Mouse (Mus musculus) heart, embryonic 14.5 days (tissue): ENCODE data around the gene Adra1d. TPM values are rescaled to one million over a fixed set of nuclear protein-coding genes. Genes with fewer than 3 reads are reported as not detected.

ENCODE experiments used
- ATAC-seq: fragments of 200-750 bp; cut with Nextera tagmentation; 2 replicates; pipeline ENCODE4 v1.8.0; 2017; ENCODE audit warnings: low read depth, moderate TSS enrichment; ENCODE audit not compliant: insufficient number of reproducible peaks, insufficient read depth, low FRiP score
- H3K27ac ChIP-seq, 2 experiments: fragments of 200-500 bp in 1 of 2; fragments of 300-500 bp in 1 of 2; sonication (generic) in 1 of 2; replicated peaks in 1 of 2; 2 replicates each; pipeline ENCODE4 v1.5.1; 2012 to 2014; ENCODE audit warnings: low read depth in 2 of 2, low read length in 2 of 2, control low read depth in 1 of 2, mild to moderate bottlenecking in 1 of 2, mixed read lengths in 1 of 2; ENCODE audit not compliant: control insufficient read depth in 1 of 2, insufficient read depth in 1 of 2
- H3K27me3 ChIP-seq: fragments of 300-500 bp; sonication (generic); 2 replicates; pipeline ENCODE4 v1.6.1; 2014; ENCODE audit warnings: mild to moderate bottlenecking, low read length, control low read depth; ENCODE audit not compliant: control insufficient read depth, insufficient read depth
- H3K36me3 ChIP-seq: fragments of 300-500 bp; sonication (generic); 2 replicates; pipeline ENCODE4 v1.6.1; 2014; ENCODE audit warnings: mild to moderate bottlenecking, control low read depth, low read length, mixed read lengths; ENCODE audit not compliant: control insufficient read depth, insufficient read depth
- H3K4me1 ChIP-seq, 2 experiments: fragments of 200-500 bp in 1 of 2; fragments of 300-500 bp in 1 of 2; sonication (generic) in 1 of 2; 2 replicates each; pipeline ENCODE4 v1.6.1; 2012 to 2014; ENCODE audit warnings: low read length in 2 of 2, control low read depth in 1 of 2, mixed read lengths in 1 of 2; ENCODE audit not compliant: control insufficient read depth in 2 of 2, insufficient read depth in 2 of 2
- H3K4me2 ChIP-seq: fragments of 300-500 bp; sonication (generic); 2 replicates; pipeline ENCODE4 v1.6.1; 2014; ENCODE audit warnings: mild to moderate bottlenecking, low read length
- H3K4me3 ChIP-seq, 2 experiments: fragments of 200-500 bp in 1 of 2; fragments of 300-500 bp in 1 of 2; sonication (generic) in 1 of 2; 2 replicates each; pipeline ENCODE4 v1.5.1; 2012 to 2014; ENCODE audit warnings: low read length in 2 of 2, mild to moderate bottlenecking in 2 of 2, control low read depth in 1 of 2, low read depth in 1 of 2, moderate library complexity in 1 of 2; ENCODE audit not compliant: control insufficient read depth in 1 of 2, insufficient read depth in 1 of 2
- H3K9ac ChIP-seq: fragments of 300-500 bp; sonication (generic); 2 replicates; pipeline ENCODE4 v1.6.1; 2014; ENCODE audit warnings: mild to moderate bottlenecking, low read length
- H3K9me3 ChIP-seq: fragments of 300-500 bp; sonication (generic); 2 replicates; pipeline ENCODE4 v1.6.1; 2016; ENCODE audit warnings: low read length, control low read depth; ENCODE audit not compliant: control insufficient read depth
- WGBS: fragments of 180-500 bp; shearing (Covaris S2); extraction: QIAGEN DNeasy Blood & Tissue Kit; methylation state at CpG from one replicate; pipeline ENCODE4 v1.1.7; 2014; 5-methylcytosine and 5-hydroxymethylcytosine counted together
- polyA plus RNA-seq: library from polyadenylated mRNA; unstranded; fragments of >200 nt; fragmentation: Nextera tagmentation; extraction: Ambion mirVana; gene quantifications from 2 replicates; pipeline ENCODE4 v1.2.1, GENCODE M21; 2014

The Adra1d gene
- polyA plus RNA-seq, 1 experiment from 2014 or later, result 1.1 TPM

DNA sequence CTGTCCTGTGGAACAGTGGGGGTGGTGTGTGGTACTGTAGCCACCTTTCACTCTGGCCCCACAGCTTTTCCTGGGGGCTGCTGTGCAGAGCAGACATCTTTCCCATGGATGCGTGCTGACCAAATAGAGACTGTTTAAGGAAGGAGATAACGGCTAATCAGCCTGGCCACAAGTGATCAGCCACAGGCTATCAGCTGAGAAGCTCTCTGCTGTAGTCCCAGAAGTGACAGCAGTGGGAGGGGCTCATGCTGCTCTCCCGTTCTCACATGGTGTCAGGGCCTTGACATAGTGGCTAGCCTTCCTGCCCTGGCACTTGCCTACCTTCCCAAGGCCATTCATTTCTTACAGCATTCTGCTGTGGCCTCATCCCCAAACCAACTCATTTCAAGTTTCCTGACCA lies 43.3 kb downstream of the Adra1d start:
- H3K27ac ChIP-seq, result no peak overlapping the region
- H3K9me3 ChIP-seq, result no peaks in the 10 kb centered on the region
- ATAC-seq, result no peak
- no peak overlapping the region for H3K4me3 ChIP-seq
- peaks cover 45% of the 10 kb centered on the region for H3K36me3 ChIP-seq
- H3K4me1 ChIP-seq, result peaks cover 16 to 28% of the 10 kb centered on the region in 2 experiments
- no peak overlapping the region for H3K4me2 ChIP-seq
- WGBS, result 9% methylated on average over 3 of the region's 3 CpGs
- H3K27me3 ChIP-seq, result no peaks in the 10 kb centered on the region
- no peak overlapping the region for H3K9ac ChIP-seq

DNA sequence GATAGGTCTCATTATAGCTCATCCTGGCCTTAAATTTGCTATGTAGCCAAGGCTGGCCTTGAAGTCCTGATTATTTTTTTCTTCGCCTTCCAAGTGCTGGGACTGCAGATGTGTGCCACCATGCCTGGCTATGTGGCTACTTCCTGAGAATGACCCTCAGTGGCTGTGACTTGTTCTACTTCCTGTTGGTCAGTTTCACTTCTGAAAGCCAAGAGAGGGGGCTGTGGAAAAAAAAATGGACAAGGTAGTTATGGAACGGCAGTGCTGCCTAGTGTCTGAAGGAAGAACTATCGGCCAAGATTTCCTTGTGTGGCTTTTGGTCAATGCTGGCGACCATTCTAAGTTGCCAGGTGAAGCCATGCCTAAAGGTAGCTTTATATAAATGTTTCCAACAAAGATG lies 44.5 kb downstream of the Adra1d start:
- Histone ChIP-seq H3K9ac (no peak overlapping the region), H3K27ac (no peak overlapping the region), H3K4me3 (no peak overlapping the region), H3K4me2 (no peak overlapping the region), H3K4me1 (peaks cover 19 to 36% of the 10 kb centered on the region in 2 experiments), H3K27me3 (no peaks in the 10 kb centered on the region), H3K36me3 (peaks cover 37% of the 10 kb centered on the region), H3K9me3 (no peaks in the 10 kb centered on the region)
- no peak for ATAC-seq
- WGBS, result 85% methylated on average over 4 of the region's 4 CpGs

DNA sequence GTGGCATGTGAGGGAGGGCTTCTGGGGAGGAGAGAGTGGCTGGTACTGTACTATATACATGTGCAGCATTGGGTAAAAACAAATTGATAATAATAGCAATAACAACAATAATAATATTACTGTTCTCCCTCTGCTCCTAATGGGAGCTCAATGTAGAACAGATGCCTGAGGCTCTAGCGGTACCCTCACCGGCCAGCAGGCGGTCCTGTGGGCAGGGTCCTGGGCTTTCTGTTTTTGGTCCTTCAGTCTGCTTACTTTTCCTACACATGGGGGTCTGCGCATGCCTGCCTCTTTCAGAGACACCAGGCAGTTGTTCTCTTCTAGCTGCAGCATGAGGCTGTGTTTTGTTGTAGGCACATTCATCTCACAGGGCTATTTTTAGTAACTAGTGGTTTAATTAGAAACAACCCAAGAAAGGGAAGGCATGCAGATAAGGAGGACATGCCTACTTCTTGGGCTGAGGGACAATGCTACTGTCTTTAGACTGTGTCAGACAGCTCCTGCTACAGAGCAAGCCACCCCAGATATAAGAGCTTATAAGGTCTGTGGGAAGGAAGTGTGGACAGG lies 47.9 kb downstream of the Adra1d start:
- Histone ChIP-seq H3K27ac (peak overlapping the region; percentile 86 to 88), H3K36me3 (peaks cover 13% of the 10 kb centered on the region; the same call in 1 of the 2 replicates), H3K4me1 (peaks cover 23 to 50% of the 10 kb centered on the region in 2 experiments), H3K9ac (peak overlapping the region; percentile 14), H3K9me3 (no peaks in the 10 kb centered on the region), H3K4me3 (0 out of 4 replicates have a peak overlapping the region, but pooled peaks of 1 of the 2 experiments have one; percentile 6), H3K27me3 (no peaks in the 10 kb centered on the region), H3K4me2 (peak overlapping the region; percentile 52)
- WGBS, result 43% methylated on average over 4 of the region's 4 CpGs
- peak; percentile 36; the same call in 1 of the 2 replicates for ATAC-seq

DNA sequence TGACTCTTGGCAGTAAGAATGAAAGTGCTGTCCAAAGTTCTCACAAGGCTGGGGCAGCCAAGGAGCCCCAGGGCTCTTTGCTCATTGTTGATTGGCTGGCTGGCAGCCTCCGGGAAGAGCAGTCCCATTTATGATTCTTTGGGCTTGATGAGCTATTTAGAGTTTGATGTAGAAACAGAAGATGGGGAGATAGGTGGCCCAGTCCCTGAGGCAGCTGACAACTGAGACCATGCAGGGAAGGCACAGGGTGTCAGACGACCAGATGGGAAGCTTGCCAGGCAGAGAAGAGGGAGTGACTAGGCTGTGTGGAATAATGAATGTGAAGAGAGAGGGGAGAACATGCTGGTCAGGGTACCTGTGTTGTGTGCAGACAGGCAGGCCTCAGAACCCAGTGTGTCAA lies 48.6 kb downstream of the Adra1d start:
- H3K4me3 ChIP-seq, result no peak overlapping the region

DNA sequence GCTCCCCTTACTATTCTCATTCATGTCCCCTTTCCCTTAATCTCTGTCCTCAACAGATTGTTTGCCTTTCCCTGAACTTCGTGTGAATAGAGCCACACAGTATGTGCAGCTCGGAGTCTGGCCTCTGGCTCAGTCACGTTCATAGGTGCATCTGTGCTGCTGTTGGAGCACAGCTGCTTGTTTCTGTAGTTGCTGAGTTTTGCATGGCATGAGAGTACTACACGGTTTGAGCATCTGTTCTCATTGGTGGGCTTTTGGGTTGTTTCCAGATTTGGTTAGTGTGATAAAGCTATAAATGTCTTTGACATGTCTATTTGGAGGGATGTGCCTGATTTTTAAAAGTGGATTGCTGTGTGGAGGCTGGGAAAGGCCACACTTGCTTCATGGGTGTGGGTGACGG lies 51.6 kb downstream of the Adra1d start:
- 67% methylated on average over 5 of the region's 5 CpGs for WGBS
- ATAC-seq, result no peak
- Histone ChIP-seq H3K27ac (0 out of 4 replicates have a peak overlapping the region, but pooled peaks of 1 of the 2 experiments have one; percentile 31), H3K36me3 (no peaks in the 10 kb centered on the region), H3K4me1 (peaks cover 22 to 55% of the 10 kb centered on the region in 2 experiments), H3K4me3 (no peak overlapping the region), H3K27me3 (no peaks in the 10 kb centered on the region), H3K9me3 (no peaks in the 10 kb centered on the region), H3K9ac (peak overlapping the region; percentile 62; the same call in 1 of the 2 replicates), H3K4me2 (peak overlapping the region; percentile 64)

More for the DNA sequence above, 48.6 kb downstream of the Adra1d start:
- H3K4me1 ChIP-seq, result peaks cover 20 to 49% of the 10 kb centered on the region in 2 experiments
- 19% methylated on average over 2 of the region's 2 CpGs for WGBS
- peak overlapping the region; percentile 52 for H3K4me2 ChIP-seq
- peak overlapping the region; percentile 14; the same call in 1 of the 2 replicates for H3K9ac ChIP-seq
- peaks cover 13% of the 10 kb centered on the region; the same call in 1 of the 2 replicates for H3K36me3 ChIP-seq
- ATAC-seq, result no peak
- H3K27me3 ChIP-seq, result no peaks in the 10 kb centered on the region
- H3K9me3 ChIP-seq, result no peaks in the 10 kb centered on the region
- peak overlapping the region; percentile 86 to 88 for H3K27ac ChIP-seq

DNA sequence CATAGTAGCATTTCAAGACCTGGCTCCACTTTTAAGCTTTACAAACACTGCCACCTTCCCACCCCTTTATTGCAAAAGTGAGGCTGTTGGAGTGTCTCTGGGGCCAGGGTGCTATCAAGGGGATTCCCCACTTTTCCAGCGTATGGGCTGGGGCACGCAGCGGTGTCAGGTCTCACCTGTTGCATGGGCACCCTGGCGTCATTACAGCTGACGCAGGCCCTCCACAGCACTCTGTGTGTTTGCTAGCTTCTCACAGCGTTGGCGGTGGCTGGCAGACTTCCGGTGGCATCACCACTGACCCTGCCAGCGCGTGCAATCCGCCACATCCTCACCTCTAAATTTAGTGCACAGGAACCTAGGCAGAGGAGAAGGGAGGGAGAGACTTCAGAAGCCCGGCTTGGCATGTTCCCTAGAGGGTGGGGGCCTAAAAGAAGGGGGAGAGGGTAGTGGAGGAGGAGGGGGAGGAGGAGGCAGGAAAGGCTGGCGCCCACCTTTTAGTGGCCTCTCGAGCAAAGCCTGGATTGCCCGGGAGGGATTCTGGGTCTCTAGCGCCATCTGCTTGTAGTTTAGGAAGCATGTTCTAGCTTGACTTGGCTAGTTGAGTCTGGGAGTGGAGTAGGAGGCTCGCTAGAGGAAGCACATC lies 52.3 kb downstream of the Adra1d start:
- H3K36me3 ChIP-seq, result no peaks in the 10 kb centered on the region
- H3K9me3 ChIP-seq, result no peaks in the 10 kb centered on the region
- peak overlapping the region; percentile 62 for H3K9ac ChIP-seq
- ATAC-seq, result peak; percentile 29; the same call in 1 of the 2 replicates
- H3K27me3 ChIP-seq, result no peaks in the 10 kb centered on the region
- H3K4me2 ChIP-seq, result peak overlapping the region; percentile 64
- peaks cover 18 to 49% of the 10 kb centered on the region in 2 experiments for H3K4me1 ChIP-seq
- H3K27ac ChIP-seq, result peak overlapping the region; percentile 53 to 54
- H3K4me3 ChIP-seq, result peak overlapping the region; percentile 24 to 27
- 10% methylated on average over 17 of the region's 17 CpGs for WGBS

DNA sequence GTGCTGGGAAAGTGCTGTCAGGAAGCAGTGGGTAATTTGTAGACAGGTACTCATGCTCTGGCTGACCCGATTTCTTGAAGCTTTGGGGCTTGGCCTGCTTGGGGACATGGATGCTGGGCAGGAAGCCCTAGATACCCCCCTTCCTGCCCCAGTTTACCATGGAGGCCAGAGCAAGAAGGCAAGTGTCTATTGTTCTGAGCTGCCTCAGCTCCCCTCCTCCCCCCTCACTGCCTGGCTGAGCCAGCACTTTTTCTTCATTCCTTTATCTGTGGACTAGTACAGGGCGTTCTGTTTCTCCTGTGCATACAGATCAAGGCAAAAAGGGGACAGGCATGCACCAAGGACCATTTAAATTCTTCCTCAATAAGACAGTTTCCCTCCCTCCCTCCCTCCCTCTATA lies 53.6 kb downstream of the Adra1d start:
- no peak overlapping the region for H3K9ac ChIP-seq
- 37% methylated on average over 2 of the region's 2 CpGs for WGBS
- H3K4me2 ChIP-seq, result no peak overlapping the region
- no peaks in the 10 kb centered on the region for H3K36me3 ChIP-seq
- ATAC-seq, result no peak
- peaks cover 12 to 37% of the 10 kb centered on the region in 2 experiments for H3K4me1 ChIP-seq
- H3K4me3 ChIP-seq, result no peak overlapping the region
- H3K9me3 ChIP-seq, result no peaks in the 10 kb centered on the region
- no peak overlapping the region for H3K27ac ChIP-seq
- H3K27me3 ChIP-seq, result no peaks in the 10 kb centered on the region
